Mouse (Mus musculus): Measurements from ENCODE around the gene Gm20425.
"Not testable (repeated sequence)": the region's sequence is repeated elsewhere in the genome, so short reads cannot be mapped to it uniquely, and the experiment has no call there.

The Gm20425 gene

GRCm38 (mm10) chr9:103224721-103225120 lies 5.4 kb downstream of the Gm20425 start:
- no peak for DNase-seq (ENCODE audit: low spot score)

- DNase-seq (ENCODE audit: low spot score) = no peak
Measured at GRCm38 (mm10) chr9:103214281-103214680, 15.8 kb downstream of the Gm20425 start.

DNA sequence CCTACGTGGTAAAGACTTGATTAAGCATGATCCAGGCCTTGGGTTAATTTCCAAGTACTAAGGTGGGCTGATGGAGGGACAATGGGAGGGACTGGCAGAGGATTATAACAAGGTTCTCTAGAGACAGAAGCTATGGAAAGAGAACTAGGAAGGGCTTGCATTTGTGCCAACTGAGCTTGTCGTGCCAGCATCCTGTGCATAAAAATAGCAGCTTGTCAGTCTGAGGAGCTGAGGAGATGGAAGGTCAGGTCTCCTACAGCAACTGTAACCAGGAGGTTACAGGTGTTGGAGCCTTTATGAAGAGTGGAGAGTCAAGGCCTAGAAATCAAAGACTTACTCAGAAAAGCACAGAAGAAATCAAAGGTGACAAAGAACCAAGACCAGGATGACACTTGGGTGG lies 16.5 kb downstream of the Gm20425 start:
- DNase-seq (ENCODE audit: low spot score) = no peak

- no peak for DNase-seq (ENCODE audit: low spot score)
Measured at GRCm38 (mm10) chr9:103212654-103213420, 17.3 kb downstream of the Gm20425 start.

DNA sequence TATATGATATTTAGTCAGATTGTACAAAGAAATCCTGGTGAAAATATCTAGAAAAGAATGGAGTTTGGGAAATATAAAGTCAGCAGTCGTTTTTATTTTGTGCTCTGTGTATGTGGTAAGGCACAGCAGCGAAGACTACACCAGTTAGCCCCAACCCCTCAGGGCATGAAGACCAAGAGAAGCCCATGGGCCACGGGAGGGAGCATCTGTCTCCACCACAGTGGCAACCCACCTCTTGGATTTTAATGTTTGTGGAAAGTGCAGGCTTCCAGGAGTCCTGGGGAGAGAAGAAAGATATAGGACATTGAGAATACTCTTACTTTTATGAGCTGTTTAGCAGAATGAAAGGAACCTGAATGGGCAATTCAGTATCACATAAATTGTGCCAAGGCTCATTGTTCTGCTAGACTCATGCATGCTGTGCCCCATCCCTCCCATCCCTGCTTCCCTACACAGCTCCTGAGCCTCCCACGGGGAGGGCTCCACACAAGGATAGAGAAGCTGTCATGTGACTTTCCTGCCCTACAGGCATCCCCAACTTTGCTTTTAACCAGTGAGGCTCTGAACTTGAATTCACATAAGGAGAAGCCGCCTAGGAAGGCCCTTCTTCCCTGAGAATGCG lies 21.2 kb downstream of the Gm20425 start:
- DNase-seq (ENCODE audit: low spot score) = no peak

DNA sequence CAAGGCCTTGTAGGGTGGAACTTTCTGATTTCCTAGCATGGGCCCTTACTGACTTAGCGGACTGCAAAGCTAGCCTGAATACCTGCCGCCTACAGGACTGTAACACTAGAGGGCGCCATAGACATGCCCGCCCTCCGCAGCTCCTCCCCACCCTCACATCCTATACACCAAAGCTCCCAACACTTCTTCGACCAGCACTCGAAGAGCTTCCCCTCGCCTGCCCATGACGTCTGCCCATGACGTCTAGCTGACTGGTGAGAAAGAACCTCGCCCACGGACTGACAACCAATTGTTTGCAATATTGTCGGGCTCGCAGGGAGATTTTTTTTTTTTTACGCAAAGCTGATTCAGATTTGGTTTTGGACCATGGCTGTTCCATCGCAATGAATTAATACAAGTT lies 22.3 kb downstream of the Gm20425 start:
- peak; percentile 56 for DNase-seq (ENCODE audit: low spot score)

DNA sequence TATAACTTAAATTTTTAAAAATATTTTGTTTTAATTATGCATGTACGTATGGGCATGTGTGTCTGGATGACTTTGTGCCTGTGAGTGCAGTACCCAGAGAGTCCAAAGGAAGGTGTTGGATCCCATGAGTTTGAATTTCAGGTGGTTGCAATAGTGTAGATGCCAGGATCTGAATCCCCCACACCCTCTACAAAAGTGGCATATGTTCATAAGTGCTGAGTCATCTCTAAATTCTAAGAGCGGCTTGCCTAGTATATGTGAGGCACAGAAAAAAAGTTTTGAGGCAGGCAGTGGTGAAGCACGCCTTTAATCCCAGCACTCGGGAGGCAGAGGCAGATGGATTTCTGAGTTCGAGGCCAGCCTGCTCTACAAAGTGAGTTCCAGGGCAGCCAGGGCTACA lies 24.3 kb downstream of the Gm20425 start:
- DNase-seq (ENCODE audit: low spot score) = no peak

DNA sequence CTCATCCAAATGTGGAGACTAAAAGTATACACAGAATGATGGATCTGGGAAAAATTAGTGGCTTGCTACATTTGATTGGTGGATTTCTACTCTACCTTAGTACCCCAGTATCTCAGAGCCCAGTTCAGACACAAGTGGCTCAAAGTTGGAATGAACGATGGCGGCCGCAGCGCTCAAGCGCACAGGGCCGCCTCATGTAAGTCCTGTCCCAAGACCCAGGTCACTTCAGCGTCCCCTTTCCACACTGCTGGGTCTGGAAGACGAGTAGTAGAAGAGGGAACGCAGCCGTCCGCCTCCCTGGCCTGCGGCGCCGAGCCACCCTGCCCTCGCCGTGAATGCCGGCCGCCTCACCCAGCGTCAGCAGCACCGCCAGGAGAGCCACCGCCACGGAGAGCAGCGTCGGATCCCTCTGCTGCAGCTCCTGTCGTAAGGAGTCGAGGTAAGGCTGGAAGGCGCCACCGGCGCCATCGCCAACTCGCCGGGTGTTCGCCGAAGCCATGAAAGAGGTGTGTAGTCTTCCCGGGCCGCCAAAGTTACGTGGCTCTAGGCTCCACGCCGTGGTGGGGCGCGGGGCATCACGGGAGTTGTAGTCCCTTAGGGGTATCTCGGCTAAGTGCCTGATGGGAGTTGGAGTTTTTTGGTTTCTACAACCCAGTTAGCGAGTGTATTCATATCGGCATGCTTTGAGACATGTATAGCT lies 28.4 kb downstream of the Gm20425 start, which contains the start of gene Srprb:
Gene Srprb, minus strand, starts transcription at position 577 of the 700 bp plus-strand sequence.
- peak; percentile 82 for DNase-seq (ENCODE audit: low spot score)

DNA sequence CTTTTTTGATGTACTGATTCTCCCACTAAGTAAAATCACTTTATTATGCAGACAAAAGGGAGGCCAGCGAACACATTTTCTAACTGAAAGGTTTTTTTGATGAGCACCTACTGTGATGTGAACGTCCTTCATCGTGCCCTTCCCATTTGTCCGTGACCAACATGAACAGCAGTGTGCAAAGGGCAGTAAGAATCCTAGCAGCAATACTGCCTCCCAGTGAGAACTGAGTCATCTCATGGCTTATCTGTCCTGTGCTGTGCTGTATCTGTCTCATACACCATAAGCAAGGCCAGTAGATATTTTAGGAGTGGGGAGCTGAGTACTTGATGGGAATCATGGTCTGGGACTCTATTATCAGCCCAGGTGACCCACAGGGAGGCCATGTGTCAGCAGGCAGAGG lies 41.7 kb downstream of the Gm20425 start:
- no peak for DNase-seq (ENCODE audit: low spot score)

GRCm38 (mm10) chr9:103186747-103187146 lies 43.4 kb downstream of the Gm20425 start:
- DNase-seq (ENCODE audit: low spot score) = no peak

DNA sequence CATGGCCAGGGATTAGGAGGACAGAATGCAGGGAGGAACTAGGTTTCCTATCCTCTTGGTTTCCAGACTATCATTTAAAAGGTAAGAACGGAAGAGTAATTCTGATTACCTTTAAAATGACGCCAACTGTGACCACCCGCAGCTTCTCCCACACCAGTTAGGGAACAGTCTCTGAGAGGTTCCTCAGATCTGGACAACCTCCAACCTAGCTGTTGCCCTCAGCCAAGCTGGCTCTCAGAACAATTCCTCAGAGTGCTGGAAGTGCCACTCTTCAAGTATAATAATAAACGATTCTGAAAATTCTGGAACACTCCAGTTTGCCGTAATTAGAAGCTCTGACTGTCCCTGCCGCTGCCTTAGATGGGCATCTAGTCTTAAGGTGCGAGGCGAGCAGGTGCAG lies 44.2 kb downstream of the Gm20425 start:
- DNase-seq (ENCODE audit: low spot score) = no peak

DNA sequence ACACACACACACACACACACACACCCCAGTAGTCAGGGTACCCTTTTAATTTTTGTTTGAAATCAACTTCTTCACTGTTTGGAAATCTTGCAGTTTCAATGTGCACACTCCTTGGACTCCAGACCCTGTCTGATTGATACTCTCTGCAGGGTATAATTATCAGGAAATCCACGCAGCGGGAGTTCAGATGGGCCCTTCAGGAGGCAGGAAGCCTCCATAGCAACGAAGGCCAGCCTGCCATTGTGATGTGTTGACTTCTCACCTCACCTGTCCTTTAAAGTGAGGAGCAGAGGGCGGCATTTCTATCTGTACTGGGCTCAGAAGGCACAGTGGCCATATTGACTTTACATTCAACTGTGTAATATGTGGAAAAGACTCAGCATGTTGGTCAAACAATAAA lies 45.3 kb downstream of the Gm20425 start:
- no peak for DNase-seq (ENCODE audit: low spot score)

DNA sequence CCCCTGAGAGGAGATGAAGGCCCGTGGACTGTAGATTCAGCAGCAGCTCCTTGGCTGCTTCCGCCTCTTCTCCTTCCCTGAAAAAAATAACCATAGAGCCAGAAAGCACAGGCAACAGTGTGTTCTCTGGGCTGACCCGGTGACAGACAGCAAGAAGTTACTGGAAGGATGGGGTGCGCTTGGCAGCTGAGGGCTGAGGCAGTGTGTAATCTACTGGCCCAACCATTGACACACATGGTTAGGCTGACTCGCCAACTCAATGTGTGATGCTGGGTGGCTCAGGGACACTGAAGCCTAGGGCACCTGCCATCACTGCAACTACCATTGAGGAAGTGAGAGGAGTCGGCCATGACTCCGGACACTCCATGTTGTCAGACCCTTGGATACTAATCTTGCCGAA lies 48.2 kb downstream of the Gm20425 start:
- no peak for DNase-seq (ENCODE audit: low spot score)

- DNase-seq (ENCODE audit: low spot score) = peak; percentile 68
Measured at GRCm38 (mm10) chr9:103180807-103181565, 49.1 kb downstream of the Gm20425 start.

GRCm38 (mm10) chr9:103180303-103180702 lies 49.8 kb downstream of the Gm20425 start:
- DNase-seq (ENCODE audit: low spot score) = peak; percentile 30

DNA sequence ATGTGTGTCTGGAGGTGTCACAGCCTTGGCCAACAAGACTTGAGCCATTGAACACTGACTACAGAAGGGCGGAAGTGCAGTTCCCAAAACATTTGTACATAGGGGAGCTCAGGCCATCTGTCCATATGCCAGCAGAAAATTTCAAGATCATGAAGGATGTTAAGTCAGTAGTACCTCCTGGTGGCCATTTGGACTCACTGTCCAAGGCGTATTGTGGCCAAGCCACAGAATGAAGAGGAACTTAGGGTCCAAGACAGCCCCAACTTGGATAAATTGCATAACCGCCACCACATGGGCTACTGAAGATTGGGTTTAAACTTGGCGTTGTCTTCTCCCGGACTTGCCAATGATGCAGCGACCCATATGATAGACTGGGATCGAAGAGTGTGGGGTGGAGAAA lies 54.4 kb downstream of the Gm20425 start:
- no peak for DNase-seq (ENCODE audit: low spot score)

DNA sequence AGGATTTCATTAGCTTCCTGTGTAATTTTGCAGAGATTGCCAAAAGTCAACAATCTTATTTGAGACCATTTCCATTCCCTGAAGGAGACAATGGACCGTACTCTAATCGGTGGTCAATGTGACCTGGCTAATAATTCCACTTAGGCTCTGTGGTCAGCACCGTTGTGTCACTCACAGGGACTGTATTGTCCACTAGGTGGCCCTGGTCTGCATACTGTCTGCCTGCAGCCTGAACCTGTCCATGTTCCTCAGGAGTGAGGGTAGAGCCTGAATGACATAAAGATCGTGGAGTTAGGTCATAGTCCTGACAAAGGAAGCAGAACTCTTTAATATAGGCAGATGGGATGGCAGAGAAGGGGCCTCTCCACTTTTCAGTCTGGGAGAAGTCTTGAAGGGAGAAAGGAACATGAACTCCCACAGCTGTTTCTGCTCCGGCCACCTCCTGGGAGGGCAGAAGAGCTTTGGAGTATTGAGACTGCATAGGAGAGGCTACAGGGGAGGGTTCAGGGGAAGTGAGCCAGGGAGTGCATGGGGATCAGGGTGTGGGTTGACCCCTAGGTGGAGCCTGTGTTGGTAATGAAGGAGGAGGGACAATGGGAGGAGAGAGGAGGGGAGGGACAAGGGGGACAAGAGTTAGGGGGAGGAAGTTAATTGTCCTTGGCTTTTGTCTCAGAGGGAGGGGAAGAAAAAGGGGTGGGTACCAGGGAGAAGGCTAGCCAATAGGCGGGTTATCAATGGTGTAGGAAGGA lies 55.2 kb downstream of the Gm20425 start:
- DNase-seq (ENCODE audit: low spot score) = no peak

DNA sequence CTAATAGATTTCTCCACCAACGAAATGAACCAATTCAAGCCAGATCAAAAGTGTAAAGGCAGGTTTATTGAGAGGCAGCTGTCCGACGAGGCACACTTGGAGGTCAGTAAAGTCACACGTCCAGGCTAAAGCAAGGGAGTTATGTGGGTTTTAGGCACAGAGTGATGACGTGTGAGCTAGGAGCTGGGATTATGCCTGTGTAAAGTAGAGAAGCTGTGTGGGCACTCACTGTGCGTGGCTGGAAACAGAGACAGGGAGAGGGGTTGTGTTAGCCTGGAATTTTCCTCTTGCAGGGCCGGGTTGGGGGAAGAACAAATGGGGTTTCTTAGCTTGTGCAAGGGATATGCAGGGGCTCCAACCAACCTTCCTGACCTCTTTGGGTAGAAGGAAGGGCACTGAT lies 61.3 kb downstream of the Gm20425 start:
- no peak for DNase-seq (ENCODE audit: low spot score)

DNA sequence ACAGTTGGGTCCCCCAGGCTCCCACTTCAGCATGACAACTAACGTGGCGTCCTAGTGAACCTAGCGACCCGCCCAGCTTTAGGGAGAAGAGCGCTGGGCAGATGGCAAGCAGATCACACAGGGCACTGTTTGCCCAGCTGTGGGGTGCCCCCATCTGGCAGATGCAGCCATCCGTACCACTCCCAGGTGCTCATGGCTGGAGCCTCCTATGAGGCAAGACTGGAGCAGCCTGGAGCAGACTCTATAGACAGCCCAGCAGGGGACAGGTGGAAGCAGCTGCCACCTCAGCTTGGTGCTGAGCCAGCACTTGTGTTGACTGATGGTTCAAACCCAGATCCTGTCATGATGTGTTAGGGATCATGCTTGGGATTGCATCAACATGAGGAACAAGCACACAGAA lies 62.1 kb downstream of the Gm20425 start:
- no peak for DNase-seq (ENCODE audit: low spot score)

GRCm38 (mm10) chr9:103163806-103164205 lies 66.3 kb downstream of the Gm20425 start:
- no peak for DNase-seq (ENCODE audit: low spot score)

DNA sequence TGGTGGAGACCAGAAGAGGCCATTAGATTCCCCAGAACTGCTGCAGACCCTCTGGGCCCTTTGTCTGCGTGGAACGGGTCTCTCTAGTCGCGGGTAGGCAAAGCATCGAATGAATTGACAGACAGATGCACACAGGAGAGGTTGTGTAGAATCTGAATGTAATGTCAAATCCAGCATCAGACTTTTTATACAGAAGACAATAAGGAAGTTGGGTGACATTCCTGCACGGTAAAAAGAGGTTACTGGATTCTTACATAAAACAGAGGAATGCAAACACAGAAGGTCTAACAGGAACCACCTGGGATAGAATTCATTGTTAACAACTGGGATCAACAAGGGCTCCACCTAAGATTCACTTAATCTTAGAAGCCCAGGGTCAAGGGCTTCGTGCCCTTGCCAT lies 74.9 kb downstream of the Gm20425 start:
- DNase-seq (ENCODE audit: low spot score) = not testable (repeated sequence)

DNA sequence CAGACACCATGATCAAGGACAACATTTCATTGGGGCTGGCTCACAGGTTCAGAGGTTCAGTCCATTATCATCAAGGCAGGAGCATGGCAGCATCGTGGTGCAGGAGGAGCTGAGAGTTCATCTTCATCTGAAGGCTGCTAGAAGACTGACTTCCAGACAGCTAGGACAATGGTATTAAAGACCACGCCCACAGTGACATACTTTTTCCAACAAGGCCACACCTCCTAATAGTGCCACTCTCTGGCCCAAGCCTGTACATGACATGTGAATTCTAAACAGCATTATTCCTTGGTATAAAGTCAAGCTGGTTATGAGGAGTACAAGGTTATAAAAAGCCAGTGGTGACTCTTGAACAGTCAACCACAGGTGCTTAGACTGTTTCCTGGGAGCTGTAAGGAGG lies 75.5 kb downstream of the Gm20425 start:
- DNase-seq (ENCODE audit: low spot score) = no peak
